Mouse (Mus musculus): ENCODE results near the gene Adam25. TPM values are rescaled to one million over a fixed set of nuclear protein-coding genes. Genes with fewer than 3 reads are reported as not detected.

Gene Adam25
- polyA plus RNA-seq (2012; rRNA removed; ENCODE audit: low replicate concordance) = 0.04 TPM in 1 of 2 replicates, not detected in the other

DNA sequence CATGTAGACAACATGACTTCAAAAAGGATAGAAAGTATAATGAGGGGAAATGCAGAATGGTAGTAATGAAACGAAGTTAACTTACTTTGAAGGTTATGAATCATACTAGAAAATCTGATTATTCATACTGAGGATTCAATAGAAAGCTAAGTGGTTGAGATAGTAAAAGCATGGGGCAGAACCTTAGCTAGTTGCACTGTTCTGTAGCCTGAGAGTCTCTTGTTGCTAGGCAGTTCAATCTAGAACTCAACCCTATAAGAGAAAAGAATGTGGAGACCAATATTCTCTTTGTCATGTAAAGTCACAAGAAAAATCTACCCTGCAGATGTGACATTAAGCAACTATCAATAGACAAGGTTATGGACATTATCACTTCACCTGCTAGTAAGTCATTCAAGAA is at the start of gene Adam25:
Adam25 (plus strand) TSS at position 301 of the 400 bp plus-strand sequence.

DNA sequence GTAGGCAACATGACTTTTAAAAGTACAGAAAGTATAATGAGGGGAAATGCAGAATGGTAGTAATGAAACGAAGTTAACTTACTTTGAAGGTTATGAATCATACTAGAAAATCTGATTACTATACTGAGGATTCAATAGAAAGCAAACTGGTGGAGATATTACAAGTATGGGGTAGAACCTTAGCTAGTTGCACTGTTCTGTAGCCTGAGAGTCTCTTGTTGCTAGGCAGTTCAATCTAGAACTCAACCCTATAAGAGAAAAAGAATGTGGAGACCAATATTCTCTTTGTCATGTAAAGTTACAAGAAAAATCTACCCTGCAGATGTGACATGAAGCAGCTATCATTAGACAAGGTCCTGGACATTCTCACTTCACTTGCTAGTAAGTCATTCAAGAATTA is 41.0 kb downstream of the Adam25 start, which contains the start of gene Adam20:
Adam20 (plus strand) TSS at position 301 of the 400 bp plus-strand sequence.

Other genes starting within 250 kb of the Adam25 start
- gene Adam24, start 77.1 kb upstream of the Adam25 start, polyA plus RNA-seq (2012; rRNA removed; ENCODE audit: low replicate concordance) = not detected in 2 replicates
- not detected in 2 replicates for gene Adam20, start 41.1 kb downstream of the Adam25 start, polyA plus RNA-seq (2012; rRNA removed; ENCODE audit: low replicate concordance)
- not detected in 2 replicates for gene Adam39, start 70.8 kb downstream of the Adam25 start, polyA plus RNA-seq (2012; rRNA removed; ENCODE audit: low replicate concordance)

Data from mammary gland, adult 2 months (tissue).